Mouse (Mus musculus) thymus, adult 2 months (tissue): ENCODE data around the gene Pigp.

Experiments used
- CTCF ChIP-seq: fragments of 200-500 bp; IDR thresholded peaks from 2 replicates; pipeline ENCODE4 v1.5.1; 2012; ENCODE audit warnings: mild to moderate bottlenecking, control low read depth, low read length, moderate library complexity, borderline replicate concordance; ENCODE audit not compliant: control insufficient read depth, poor library complexity, insufficient read depth; ENCODE audit errors: extremely low read depth
- POLR2A ChIP-seq: fragments of 200-500 bp; IDR thresholded peaks from 2 replicates; pipeline ENCODE4 v1.6.1; 2012; ENCODE audit warnings: mild to moderate bottlenecking, low read length, control low read depth, moderate library complexity; ENCODE audit not compliant: control insufficient read depth, poor library complexity, insufficient read depth; ENCODE audit errors: extremely low read depth

DNA sequence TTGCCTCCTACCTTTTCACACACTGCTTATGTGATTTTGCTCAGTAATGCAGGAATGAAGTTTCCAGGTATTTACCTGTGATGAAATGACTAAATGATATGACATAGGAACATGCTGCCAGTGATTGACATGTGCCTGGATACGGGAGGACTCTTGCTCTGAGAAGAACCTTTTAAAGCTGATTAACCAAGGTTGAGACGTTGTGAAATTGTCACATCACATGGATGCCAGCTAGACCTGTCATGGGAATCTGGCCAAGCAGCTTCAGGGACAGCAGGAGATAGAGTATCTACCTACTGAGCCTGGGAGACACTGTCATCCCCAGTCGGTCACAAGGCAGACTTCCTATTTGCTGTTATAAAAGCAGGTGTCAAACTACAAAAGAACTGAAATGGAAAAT, 23.4 kb upstream of the Pigp start:
- no peak for TF ChIP-seq CTCF
- no peak for TF ChIP-seq POLR2A
